Mouse (Mus musculus) spleen, adult 2 months (tissue): ENCODE results near the gene 3830406C13Rik. TPM values are rescaled to one million over a fixed set of nuclear protein-coding genes. Genes with fewer than 3 reads are reported as not detected.

Experiments
- DNase-seq, 2 experiments: peaks; one replicate each; pipeline versions ENCODE4 v3.0.0 to v3.0.0-alpha.2; 2012 to 2021; ENCODE audit warnings: low spot score in 2 of 2, low read depth in 1 of 2
- H3K27ac ChIP-seq: fragments of 200-500 bp; 2 replicates; pipeline ENCODE4 v1.5.1; 2012; ENCODE audit warnings: low read length, inconsistent platforms; ENCODE audit not compliant: insufficient read depth
- H3K27me3 ChIP-seq: fragments of 200-500 bp; 2 replicates; pipeline ENCODE4 v1.6.1; 2012; ENCODE audit warnings: mild to moderate bottlenecking, moderate library complexity, low read length, inconsistent platforms; ENCODE audit not compliant: control insufficient read depth, insufficient read depth
- H3K36me3 ChIP-seq: fragments of 200-500 bp; 2 replicates; pipeline ENCODE4 v1.6.1; 2012; ENCODE audit warnings: mild to moderate bottlenecking, low read length, inconsistent platforms; ENCODE audit not compliant: control insufficient read depth, insufficient read depth
- H3K4me1 ChIP-seq: fragments of 200-500 bp; 2 replicates; pipeline ENCODE4 v1.6.1; 2011; ENCODE audit warnings: inconsistent platforms; ENCODE audit not compliant: control insufficient read depth, insufficient read depth, insufficient read length
- H3K4me3 ChIP-seq: fragments of 200-500 bp; 2 replicates; pipeline ENCODE4 v1.5.1; 2011; ENCODE audit warnings: mild to moderate bottlenecking, inconsistent platforms; ENCODE audit not compliant: insufficient read depth, insufficient read length; ENCODE audit errors: extremely low read depth
- CTCF ChIP-seq: fragments of 200-500 bp; IDR thresholded peaks from 2 replicates; pipeline ENCODE4 v1.5.1; 2011; ENCODE audit warnings: mild to moderate bottlenecking, inconsistent platforms; ENCODE audit not compliant: insufficient read depth, insufficient read length, insufficient replicate concordance; ENCODE audit errors: extremely low read depth
- POLR2A ChIP-seq: fragments of 200-500 bp; IDR thresholded peaks from 2 replicates; pipeline ENCODE4 v1.6.1; 2011; ENCODE audit warnings: low read depth, low read length, inconsistent platforms
- WGBS: fragments of 180-500 bp; shearing (Covaris S2); methylation state at CpG from one replicate; pipeline ENCODE4 v1.1.7; 2018; 5-methylcytosine and 5-hydroxymethylcytosine counted together
- polyA plus RNA-seq: library from polyadenylated mRNA; depleted of rRNA; stranded (reverse); fragments of >200 nt; gene quantifications from 2 replicates; pipeline ENCODE4 v1.2.3, GENCODE M21; 2012

The 3830406C13Rik gene
- polyA plus RNA-seq, 1 experiment, result 3.1 TPM

- DNase-seq, result no peak
- H3K27me3 ChIP-seq, result peaks cover 31% of the 10 kb centered on the region
- H3K36me3 ChIP-seq, result no peaks in the 10 kb centered on the region
- no peaks in the 10 kb centered on the region for H3K4me1 ChIP-seq
- WGBS, result 7% methylated on average over 23 of the region's 23 CpGs
- no peak overlapping the region for H3K27ac ChIP-seq
- TF ChIP-seq POLR2A (no peak), CTCF (no peak)
- H3K4me3 ChIP-seq, result no peak overlapping the region
These were observed 58.6 kb downstream of the 3830406C13Rik start for GRCm38 (mm10) chr14:12342458-12343131.

GRCm38 (mm10) chr14:12343451-12343941 lies 59.5 kb downstream of the 3830406C13Rik start:
- H3K27me3 ChIP-seq, result peaks cover 30% of the 10 kb centered on the region
- DNase-seq, result no peak
- H3K4me3 ChIP-seq, result no peak overlapping the region
- no peak overlapping the region for H3K27ac ChIP-seq
- H3K36me3 ChIP-seq, result no peaks in the 10 kb centered on the region
- no peak for TF ChIP-seq POLR2A
- TF ChIP-seq CTCF, result no peak
- 11% methylated on average over 20 of the region's 20 CpGs for WGBS
- H3K4me1 ChIP-seq, result no peaks in the 10 kb centered on the region

- Histone ChIP-seq H3K27me3 (peaks cover 32% of the 10 kb centered on the region), H3K27ac (no peak overlapping the region), H3K4me1 (no peaks in the 10 kb centered on the region), H3K36me3 (no peaks in the 10 kb centered on the region), H3K4me3 (no peak overlapping the region)
- DNase-seq, result no peak
- 11% methylated on average over 24 of the region's 24 CpGs for whole genome bisulfite sequencing
- no peak for TF ChIP-seq CTCF
- no peak for TF ChIP-seq POLR2A
These were observed 60.2 kb downstream of the 3830406C13Rik start for GRCm38 (mm10) chr14:12344061-12344745.

GRCm38 (mm10) chr14:12344746-12345240 lies 60.8 kb downstream of the 3830406C13Rik start:
- Histone ChIP-seq H3K27me3 (peaks cover 32% of the 10 kb centered on the region), H3K27ac (no peak overlapping the region), H3K4me1 (no peaks in the 10 kb centered on the region), H3K36me3 (no peaks in the 10 kb centered on the region), H3K4me3 (no peak overlapping the region)
- WGBS, result 2% methylated on average over 39 of the region's 39 CpGs
- no peak for TF ChIP-seq CTCF
- no peak for TF ChIP-seq POLR2A
- DNase-seq, result no peak

GRCm38 (mm10) chr14:12345241-12345921 lies 61.4 kb downstream of the 3830406C13Rik start:
- H3K4me3 ChIP-seq, result no peak overlapping the region
- WGBS, result 4% methylated on average over 40 of the region's 40 CpGs
- DNase-seq, result no peak
- TF ChIP-seq POLR2A (no peak), CTCF (no peak)
- H3K4me1 ChIP-seq, result no peaks in the 10 kb centered on the region
- H3K27ac ChIP-seq, result no peak overlapping the region
- no peaks in the 10 kb centered on the region for H3K36me3 ChIP-seq
- H3K27me3 ChIP-seq, result peaks cover 32% of the 10 kb centered on the region

- Histone ChIP-seq H3K4me3 (no peak overlapping the region), H3K27me3 (peaks cover 32% of the 10 kb centered on the region)
- no peak for DNase-seq
These were observed 62.3 kb downstream of the 3830406C13Rik start for GRCm38 (mm10) chr14:12346011-12346864.

More at GRCm38 (mm10) chr14:12346011-12346864, 62.3 kb downstream of the 3830406C13Rik start:
- 4% methylated on average over 50 of the region's 50 CpGs for WGBS
- Histone ChIP-seq H3K36me3 (no peaks in the 10 kb centered on the region), H3K27ac (no peak overlapping the region), H3K4me1 (no peaks in the 10 kb centered on the region)
- TF ChIP-seq CTCF (no peak), POLR2A (no peak)
